ENCODE assay signal across 1 mouse cellular context in the genomic region with DNA sequence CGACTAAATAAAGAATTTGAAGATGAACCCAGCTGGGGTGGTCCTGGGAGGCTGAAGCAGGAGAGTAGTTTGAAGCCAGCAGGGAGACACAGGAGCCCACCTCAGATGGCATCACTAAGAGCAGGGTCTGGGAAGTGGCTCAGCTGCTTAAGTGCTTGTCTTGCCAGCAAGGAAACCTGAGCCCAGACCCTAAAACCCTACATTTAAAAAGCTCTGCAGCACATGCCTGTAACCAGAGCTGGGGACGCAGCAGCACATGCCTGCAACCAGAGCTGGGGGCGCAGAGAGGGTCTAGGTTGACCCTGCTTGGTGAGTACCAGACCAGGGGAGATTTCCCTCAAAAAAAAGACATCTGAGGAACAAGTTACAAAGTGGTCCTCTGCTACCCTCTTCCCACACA.
TF ChIP-seq lines count a peak whose summit lies in the region.

No protein-coding gene starts in this region.

TF ChIP-seq in CH12.LX, 34 proteins besides CTCF, POLR2A, EP300 and RAD21:
- TF ChIP-seq E2F4 (IDR thresholded peaks at IDR 0.05; ENCODE audit: insufficient replicate concordance, low read depth, low read length) (no peak), USF2 (conservative IDR thresholded peaks at IDR 0.05; ENCODE audit: low read depth, low read length) (no peak), POLR2AphosphoS2 (IDR thresholded peaks at IDR 0.05; ENCODE audit: low read depth, low read length) (no peak), MAX (IDR thresholded peaks at IDR 0.05; ENCODE audit: low read length) (no peak), JUND (conservative IDR thresholded peaks at IDR 0.05; ENCODE audit: low read depth, low read length) (no peak), MYC (IDR thresholded peaks at IDR 0.05; ENCODE audit: low read depth, low read length) (no peak), MXI1 (IDR thresholded peaks at IDR 0.05; ENCODE audit: low read depth, low read length) (no peak), JUN (IDR thresholded peaks at IDR 0.05; ENCODE audit: insufficient read depth, low read depth, low read length) (no peak), MAFK (IDR thresholded peaks at IDR 0.05; ENCODE audit: insufficient replicate concordance, low read length) (no peak), TCF12 (IDR thresholded peaks at IDR 0.05; ENCODE audit: low read depth, low read length) (no peak), SMC3 (IDR thresholded peaks at IDR 0.05; ENCODE audit: low read depth, low read length) (no peak), ELF1 (IDR thresholded peaks at IDR 0.05; ENCODE audit: low read depth, low read length) (no peak), RCOR1 (conservative IDR thresholded peaks at IDR 0.05; ENCODE audit: low read depth, low read length) (no peak), ZNF384 (IDR thresholded peaks at IDR 0.05; ENCODE audit: low read depth, low read length) (no peak), HCFC1 (IDR thresholded peaks at IDR 0.05; ENCODE audit: low read depth, low read length) (no peak), NRF1 (IDR thresholded peaks at IDR 0.05; ENCODE audit: low read depth, low read length) (no peak), ZMIZ1 (IDR thresholded peaks at IDR 0.05; ENCODE audit: low read depth, low read length) (no peak), CHD1 (IDR thresholded peaks at IDR 0.05; ENCODE audit: low read depth, low read length) (no peak)
